Mouse (Mus musculus): ENCODE data around the gene Rasa2. TPM values are rescaled to one million over a fixed set of nuclear protein-coding genes. Genes with fewer than 3 reads are reported as not detected.

The Rasa2 gene
- polyA plus RNA-seq, 1 experiment, result 3.0 TPM

DNA sequence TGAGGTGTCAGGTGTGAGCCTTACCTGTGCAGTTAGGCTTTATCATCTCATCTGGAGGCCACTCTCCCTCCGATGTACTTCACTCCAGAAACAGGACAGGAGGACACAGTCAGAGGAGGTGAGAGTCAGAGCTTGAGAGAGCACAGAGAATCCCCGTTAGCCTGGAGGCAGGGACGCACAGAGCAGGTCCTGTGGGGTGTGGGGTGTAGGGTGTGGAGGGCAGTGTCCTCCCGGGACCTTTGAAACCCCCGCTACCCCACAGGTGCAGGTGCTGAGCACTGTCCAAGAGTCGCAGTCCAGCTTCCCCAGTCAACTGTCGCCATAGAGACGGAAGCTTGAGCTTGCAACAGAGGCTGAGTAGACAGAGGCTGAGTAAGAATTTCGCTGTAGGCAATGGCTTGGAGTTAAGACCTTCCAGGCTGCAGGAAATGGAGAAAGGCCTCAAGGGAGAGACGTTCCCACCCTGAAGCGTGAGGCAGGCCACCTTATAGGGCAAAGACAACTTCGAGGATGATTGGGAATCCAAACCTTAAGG is 106.4 kb downstream of the Rasa2 start, which contains the start of gene Gm28729:
Gene Gm28729, minus strand, starts transcription at position 293 of the 535 bp plus-strand sequence.
- no peak for TF ChIP-seq GATA1 (IDR thresholded peaks at IDR 0.05; ENCODE audit: low read length)

DNA sequence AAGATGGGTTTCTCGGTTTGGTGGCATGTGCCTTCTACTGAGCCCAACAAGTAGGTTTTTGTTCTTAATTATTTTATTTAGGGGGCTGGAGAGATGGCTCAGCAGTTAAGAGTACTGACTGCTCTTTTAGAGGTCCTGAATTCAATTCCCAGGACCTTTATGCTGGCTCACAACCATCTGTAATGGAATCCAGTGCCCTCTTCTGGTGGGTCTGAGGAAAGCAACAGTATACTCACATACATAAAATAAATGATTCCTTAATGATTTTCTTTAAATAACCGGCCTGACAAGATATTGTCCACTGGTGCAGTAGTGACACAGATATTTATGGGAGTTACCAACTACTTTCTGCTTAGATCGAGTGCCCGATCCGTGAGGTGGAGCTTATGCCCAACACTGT is 108.3 kb downstream of the Rasa2 start:
- no peak for TF ChIP-seq GATA1 (IDR thresholded peaks at IDR 0.05; ENCODE audit: low read length)

DNA sequence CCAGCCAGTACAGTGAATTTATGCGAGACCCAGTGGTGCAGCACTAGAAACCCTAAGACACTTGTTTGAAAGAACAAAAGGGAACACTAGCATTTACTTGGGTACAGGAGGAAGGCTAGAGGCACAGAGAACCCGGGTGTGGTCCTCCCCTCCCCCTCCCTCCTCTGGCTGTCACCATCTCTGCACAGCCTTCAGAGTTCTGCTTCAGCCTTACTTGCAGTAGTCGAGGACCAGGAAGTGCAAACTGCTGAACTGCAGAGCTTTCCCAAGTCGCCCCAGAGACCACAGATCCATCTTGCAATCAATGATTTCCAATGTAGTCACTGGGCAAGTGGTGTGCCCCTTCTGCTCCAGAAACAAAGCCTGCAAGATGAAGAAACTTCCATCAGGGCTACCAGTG is 114.0 kb downstream of the Rasa2 start:
- no peak for TF ChIP-seq GATA1 (IDR thresholded peaks at IDR 0.05; ENCODE audit: low read length)

DNA sequence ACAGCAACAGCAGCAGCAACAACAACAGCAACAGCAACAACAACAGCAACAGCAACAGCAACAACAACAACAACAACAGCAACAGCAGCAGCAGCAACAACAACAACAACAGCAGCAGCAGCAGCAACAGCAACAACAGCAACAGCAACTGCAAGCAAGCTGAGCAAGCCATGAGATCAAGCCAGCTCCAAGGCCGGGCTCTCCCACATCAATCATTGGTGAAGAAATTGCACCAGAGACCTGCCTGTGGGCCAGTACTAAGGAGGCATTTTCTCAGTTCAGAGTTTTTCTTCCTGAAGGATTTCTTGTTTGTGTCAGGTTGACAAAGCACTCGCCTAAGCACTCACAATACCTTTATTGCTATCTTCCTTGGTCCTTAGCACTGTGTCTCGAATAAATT is 114.6 kb downstream of the Rasa2 start:
- TF ChIP-seq GATA1 (IDR thresholded peaks at IDR 0.05; ENCODE audit: low read length), result no peak

DNA sequence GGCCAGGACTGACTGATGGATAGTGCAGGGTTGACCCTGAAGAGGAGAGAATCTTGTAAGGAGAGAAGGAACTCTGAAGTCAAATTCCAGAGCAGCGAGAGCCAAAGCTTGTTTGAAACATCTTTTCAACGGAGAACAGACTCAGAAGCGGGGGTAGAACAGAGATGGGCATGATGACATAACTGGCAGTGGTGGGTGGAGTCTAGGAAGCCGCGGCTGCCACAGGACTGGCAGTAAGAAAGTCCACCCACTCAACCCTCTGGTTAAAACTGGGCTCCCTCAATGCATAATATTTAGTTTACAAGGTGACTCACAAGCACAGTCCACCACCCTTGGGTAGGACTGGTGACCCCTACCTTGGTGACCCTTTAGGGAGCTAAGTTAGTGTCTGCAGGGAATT is 115.7 kb downstream of the Rasa2 start:
- TF ChIP-seq GATA1 (IDR thresholded peaks at IDR 0.05; ENCODE audit: low read length), result no peak

DNA sequence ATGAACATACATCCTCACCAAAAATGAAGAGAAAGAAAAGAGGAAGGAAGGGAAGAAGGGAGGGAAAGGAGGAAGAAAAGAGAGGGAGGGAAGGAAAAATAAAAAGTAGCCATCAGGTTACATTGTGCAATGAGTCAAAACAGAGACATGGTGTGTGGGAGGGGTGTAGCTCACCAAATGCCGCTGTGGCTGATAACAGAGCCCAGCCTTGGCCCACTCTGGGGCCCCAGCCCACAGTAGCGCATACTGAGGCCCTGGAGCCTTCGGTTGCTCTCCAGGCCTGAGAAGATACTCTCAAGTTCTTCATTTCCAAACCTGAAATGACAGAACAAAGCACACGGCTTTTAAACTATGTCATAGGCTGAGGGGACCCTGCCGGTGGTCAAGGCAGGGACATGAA is 117.1 kb downstream of the Rasa2 start:
- no peak for TF ChIP-seq GATA1 (IDR thresholded peaks at IDR 0.05; ENCODE audit: low read length)

DNA sequence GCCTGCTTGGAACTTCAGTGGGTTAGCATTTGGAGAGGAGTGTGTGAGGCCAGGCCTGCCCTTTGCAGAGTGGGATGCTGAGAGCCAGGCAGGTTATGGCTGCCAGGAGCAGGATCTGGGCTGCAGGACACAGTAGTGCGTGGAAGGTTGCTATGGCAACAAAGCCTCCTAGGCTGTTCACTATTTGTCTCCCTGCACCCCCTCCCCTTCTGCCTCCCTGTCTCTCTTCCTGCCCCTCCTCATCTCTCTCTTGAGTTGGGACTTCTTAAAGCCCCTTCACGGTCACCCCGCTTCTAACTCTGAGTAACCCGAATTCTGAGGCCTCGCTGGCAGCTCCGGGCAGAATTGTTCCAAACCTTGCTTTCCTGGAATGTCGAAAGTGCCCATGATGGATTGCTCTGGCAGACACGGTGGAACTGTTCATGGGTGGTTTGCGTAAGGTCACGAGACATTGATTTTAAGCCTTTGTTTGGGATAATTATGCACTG is 125.4 kb downstream of the Rasa2 start:
- no peak for TF ChIP-seq GATA1 (IDR thresholded peaks at IDR 0.05; ENCODE audit: low read length)

DNA sequence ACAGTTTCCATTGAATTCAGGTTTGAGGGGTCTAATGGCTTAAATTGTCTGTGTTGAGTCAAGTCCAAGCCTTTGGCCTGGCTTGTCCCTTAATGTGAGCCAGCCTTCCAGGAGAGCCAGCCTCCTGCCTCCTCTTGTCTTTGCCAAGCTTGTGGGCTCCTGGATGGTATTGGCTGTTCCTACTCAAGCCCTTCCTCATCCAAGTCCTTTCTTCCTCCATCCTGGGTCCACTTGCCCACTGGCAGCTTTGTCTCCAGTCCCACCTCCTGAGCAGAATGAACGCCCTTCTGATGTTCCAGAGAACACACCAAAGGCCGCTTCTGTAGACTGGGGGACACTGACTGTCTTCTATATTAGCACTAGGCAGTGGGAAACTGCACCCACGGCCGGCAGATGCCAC is 126.3 kb downstream of the Rasa2 start:
- no peak for TF ChIP-seq GATA1 (IDR thresholded peaks at IDR 0.05; ENCODE audit: low read length)

DNA sequence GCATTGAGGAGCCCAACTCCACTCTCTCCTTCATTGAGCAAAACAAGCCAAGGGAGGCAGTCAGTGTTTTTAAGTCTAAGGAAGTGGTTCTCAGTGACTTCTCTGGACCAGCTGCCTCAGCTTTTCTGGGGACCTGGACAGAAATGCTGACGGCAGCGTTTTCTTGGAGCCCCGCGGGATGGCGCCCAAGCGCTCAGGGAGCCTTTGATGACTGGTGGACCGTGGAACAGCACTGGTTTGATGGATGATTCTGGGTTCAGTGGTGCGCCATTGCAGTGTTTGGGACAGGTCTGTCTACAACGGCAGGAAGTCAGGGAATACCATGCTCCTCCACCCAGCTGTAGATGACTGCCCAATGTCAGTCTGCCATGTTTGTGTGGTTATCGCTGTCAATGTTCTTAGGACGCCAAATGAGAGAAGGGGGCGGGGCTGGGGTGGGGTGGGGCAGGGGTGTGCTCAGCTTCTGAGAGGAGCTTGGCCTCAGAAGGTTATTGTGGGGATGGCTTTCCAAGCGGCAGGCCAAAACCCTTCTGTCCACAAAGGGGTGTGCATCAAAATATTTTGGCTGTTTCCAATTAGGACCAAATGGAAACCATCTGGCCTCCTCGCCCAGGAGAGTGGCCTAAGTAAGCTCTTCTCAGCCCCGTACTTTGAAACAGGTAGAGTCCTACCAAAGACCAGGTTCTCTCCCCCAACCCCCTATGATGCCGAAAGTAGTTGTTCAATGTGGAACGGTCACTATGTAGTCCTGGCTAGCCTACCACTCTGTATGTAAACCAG is 127.1 kb downstream of the Rasa2 start:
- TF ChIP-seq GATA1 (IDR thresholded peaks at IDR 0.05; ENCODE audit: low read length), result no peak

DNA sequence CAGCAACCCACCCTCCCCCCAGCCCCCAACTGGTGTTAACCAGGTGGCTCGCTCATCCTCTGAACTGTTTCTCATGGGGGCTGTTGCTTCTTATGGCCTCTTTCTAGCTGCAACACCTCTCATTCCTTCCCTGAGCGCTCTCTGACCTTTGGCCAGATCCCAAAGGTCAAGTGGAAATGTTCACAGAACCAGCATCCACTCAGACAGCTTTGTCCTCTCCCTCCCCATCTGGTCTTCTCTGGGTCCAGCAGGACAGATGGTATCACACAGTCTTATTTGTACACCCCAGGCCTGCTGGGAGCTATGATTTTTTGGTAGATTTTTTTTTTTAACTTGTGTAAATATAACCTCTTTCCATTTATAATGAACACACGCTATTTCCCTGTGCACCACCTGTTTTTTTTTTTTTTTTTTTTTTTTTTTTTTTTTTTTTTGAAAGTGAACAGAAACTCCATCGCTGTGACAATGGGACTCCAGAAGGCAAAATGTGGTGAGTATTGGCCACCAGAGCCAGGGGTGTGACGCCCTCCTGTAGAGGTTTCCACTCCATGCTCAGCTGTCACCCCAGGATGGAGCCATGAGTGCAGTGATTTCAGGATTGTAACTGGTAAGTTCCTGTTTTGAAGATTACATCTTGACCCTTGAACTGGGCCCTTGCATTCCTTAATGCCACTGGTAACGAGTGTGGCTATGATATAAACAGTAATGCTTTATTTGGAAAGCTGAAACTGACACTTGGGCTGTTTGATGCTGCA is 128.4 kb downstream of the Rasa2 start:
- no peak for TF ChIP-seq GATA1 (IDR thresholded peaks at IDR 0.05; ENCODE audit: low read length)

DNA sequence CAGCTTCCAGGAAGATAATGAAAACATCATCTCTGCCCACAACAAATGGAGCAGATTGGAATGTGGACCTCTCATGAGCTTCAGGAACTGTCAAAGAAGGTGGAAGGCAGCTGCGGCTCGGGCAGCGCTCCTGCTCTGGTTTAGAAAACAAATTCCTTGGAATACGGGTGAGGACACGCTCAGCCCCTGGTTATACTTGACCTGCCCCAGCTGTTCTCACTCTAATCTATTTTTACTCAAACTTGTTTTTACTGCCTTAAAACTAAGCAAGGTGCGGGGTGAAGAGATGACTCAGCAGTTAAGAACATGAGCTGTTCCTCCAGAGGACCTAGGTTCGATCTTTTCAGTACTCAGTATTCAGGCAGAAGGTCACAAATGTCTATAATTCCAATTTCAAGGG is 130.2 kb downstream of the Rasa2 start:
- no peak for TF ChIP-seq GATA1 (IDR thresholded peaks at IDR 0.05; ENCODE audit: low read length)

DNA sequence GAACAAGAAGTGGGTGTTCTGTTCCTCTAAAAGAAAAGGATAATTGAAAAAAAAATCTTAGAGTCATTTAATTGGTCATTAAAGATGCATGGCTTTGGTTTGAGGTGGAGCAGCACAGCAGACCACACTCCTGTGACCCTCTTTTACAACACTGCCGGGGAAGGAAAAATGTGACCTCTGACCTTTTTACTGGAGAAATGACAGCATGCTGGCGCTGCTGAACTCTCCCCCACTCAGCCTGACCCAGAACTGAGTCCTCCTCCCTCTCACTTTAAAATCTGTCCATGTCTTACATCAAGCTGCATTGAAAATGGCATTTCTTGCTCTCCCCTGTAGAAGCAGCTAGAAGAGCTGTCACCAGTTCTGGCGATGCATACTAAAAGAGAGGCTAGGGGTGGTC is 138.2 kb downstream of the Rasa2 start:
- TF ChIP-seq GATA1 (IDR thresholded peaks at IDR 0.05; ENCODE audit: low read length), result no peak

DNA sequence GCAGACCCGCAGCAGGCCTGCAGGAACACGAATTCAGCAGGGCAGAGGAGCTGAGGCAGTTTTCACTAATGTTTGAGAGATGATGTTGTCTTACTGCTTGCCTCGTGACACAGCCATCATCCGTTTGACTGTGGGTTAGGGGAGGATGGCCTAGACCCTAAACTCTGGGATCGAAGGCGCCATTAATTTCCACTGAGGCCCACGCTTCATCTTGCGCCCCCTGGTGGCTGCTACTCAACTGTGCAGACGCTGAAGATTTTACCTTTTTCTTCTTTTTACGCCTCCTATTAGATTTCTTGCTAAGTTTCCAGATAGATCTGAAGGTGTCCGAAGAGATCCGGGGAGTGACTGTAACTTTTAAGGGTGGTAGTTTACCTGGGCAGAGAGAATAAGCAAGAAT is 139.6 kb downstream of the Rasa2 start:
- TF ChIP-seq GATA1 (IDR thresholded peaks at IDR 0.05; ENCODE audit: low read length), result no peak

Other genes starting within 250 kb of the Rasa2 start
- 49.9 and 60.2 TPM in 2 replicates for gene Rnf7, start 152.9 kb downstream of the Rasa2 start, polyA plus RNA-seq (2012)
- gene Gm28729, start 106.4 kb downstream of the Rasa2 start, polyA plus RNA-seq (2012), result not detected in 2 replicates
- 2.1 and 3.6 TPM in 2 replicates for gene Zbtb38, start 121.2 kb upstream of the Rasa2 start, polyA plus RNA-seq (2012)

Data from G1E-ER4 (cell line).